Mouse (Mus musculus) E14TG2a.4 (cell line): ENCODE measurements around the gene Fam229b.

Source experiments
- CTCF ChIP-seq: conservative IDR thresholded peaks from 2 replicates; pipeline ENCODE4 v1.5.1; 2014; ENCODE audit warnings: low read length
- POU5F1 ChIP-seq: IDR thresholded peaks from 2 replicates; pipeline ENCODE4 v1.6.1; 2014; ENCODE audit warnings: low read length, borderline replicate concordance

GRCm38 (mm10) chr10:39169642-39170041 is 35.9 kb upstream of the Fam229b start:
- TF ChIP-seq CTCF (no peak), POU5F1 (no peak)
